Mouse (Mus musculus) hindbrain, embryonic 10.5 days (tissue): Measurements from ENCODE around the gene Soat2. TPM values are rescaled to one million over a fixed set of nuclear protein-coding genes. Genes with fewer than 3 reads are reported as not detected.

Source experiments
- DNase-seq: peaks from one replicate; pipeline ENCODE4 v3.0.0-alpha.2; 2017; ENCODE audit warnings: low spot score
- H3K27ac ChIP-seq: fragments of 300-500 bp; sonication (generic); 2 replicates; pipeline ENCODE4 v1.5.1; 2016; ENCODE audit warnings: mild to moderate bottlenecking, moderate library complexity
- H3K27me3 ChIP-seq: fragments of 300-500 bp; sonication (generic); 2 replicates; pipeline ENCODE4 v1.6.1; 2016; ENCODE audit warnings: mild to moderate bottlenecking; ENCODE audit not compliant: poor library complexity, insufficient read depth, severe bottlenecking
- H3K36me3 ChIP-seq: fragments of 300-500 bp; sonication (generic); 2 replicates; pipeline ENCODE4 v1.6.1; 2016; ENCODE audit warnings: mild to moderate bottlenecking, moderate library complexity
- H3K4me1 ChIP-seq: fragments of 300-500 bp; sonication (generic); replicated peaks from 2 replicates; pipeline ENCODE4 v1.6.1; 2016; ENCODE audit warnings: mild to moderate bottlenecking
- H3K4me3 ChIP-seq: fragments of 300-500 bp; sonication (generic); 2 replicates; pipeline ENCODE4 v1.5.1; 2016; ENCODE audit warnings: mild to moderate bottlenecking, moderate library complexity
- H3K9me3 ChIP-seq: fragments of 300-500 bp; sonication (generic); 2 replicates; pipeline ENCODE4 v1.6.1; 2016; ENCODE audit warnings: mild to moderate bottlenecking, moderate library complexity
- WGBS: fragments of 180-500 bp; shearing (Covaris S2); methylation state at CpG from one replicate; pipeline ENCODE4 v1.1.7; 2016; 5-methylcytosine and 5-hydroxymethylcytosine counted together
- polyA plus RNA-seq: library from polyadenylated mRNA; unstranded; fragments of >200 nt; fragmentation: Nextera tagmentation; extraction: Ambion mirVana; gene quantifications from 2 replicates; pipeline ENCODE4 v1.2.1, GENCODE M21; 2016

The Soat2 gene
- polyA plus RNA-seq, 1 experiment from 2014 or later, result 0.38 TPM

- H3K36me3 ChIP-seq, result peaks cover 84% of the 10 kb centered on the region
Observed at GRCm38 (mm10) chr15:102117461-102118443, 32.6 kb upstream of the Soat2 start.

GRCm38 (mm10) chr15:102118591-102118990 lies 31.7 kb upstream of the Soat2 start:
- Histone ChIP-seq H3K4me1 (peaks cover 26% of the 10 kb centered on the region), H3K27me3 (no peaks in the 10 kb centered on the region), H3K36me3 (peaks cover 90% of the 10 kb centered on the region), H3K9me3 (no peaks in the 10 kb centered on the region), H3K27ac (0 out of 2 replicates have a peak overlapping the region, but pooled peaks have one; percentile 23), H3K4me3 (no peak overlapping the region)
- DNase-seq, result no peak
- WGBS, result 80% methylated on average over 4 of the region's 4 CpGs

More at GRCm38 (mm10) chr15:102117461-102118443, 32.6 kb upstream of the Soat2 start:
- Histone ChIP-seq H3K9me3 (no peaks in the 10 kb centered on the region), H3K27ac (no peak overlapping the region), H3K27me3 (no peaks in the 10 kb centered on the region), H3K4me1 (peaks cover 26% of the 10 kb centered on the region), H3K4me3 (no peak overlapping the region)
- DNase-seq, result peak; percentile 26
- WGBS, result 71% methylated on average over 19 of the region's 19 CpGs

GRCm38 (mm10) chr15:102119121-102119830 lies 31.1 kb upstream of the Soat2 start:
- Histone ChIP-seq H3K4me1 (peaks cover 26% of the 10 kb centered on the region), H3K36me3 (peaks cover 91% of the 10 kb centered on the region), H3K27me3 (no peaks in the 10 kb centered on the region), H3K9me3 (no peaks in the 10 kb centered on the region), H3K27ac (0 out of 2 replicates have a peak overlapping the region, but pooled peaks have one; percentile 23), H3K4me3 (no peak overlapping the region)
- DNase-seq, result no peak
- 77% methylated on average over 8 of the region's 8 CpGs for WGBS

GRCm38 (mm10) chr15:102119831-102120170 lies 30.5 kb upstream of the Soat2 start:
- DNase-seq, result no peak
- Histone ChIP-seq H3K27me3 (no peaks in the 10 kb centered on the region), H3K9me3 (no peaks in the 10 kb centered on the region), H3K36me3 (peaks cover 91% of the 10 kb centered on the region), H3K4me1 (peaks cover 26% of the 10 kb centered on the region), H3K27ac (no peak overlapping the region), H3K4me3 (no peak overlapping the region)
- WGBS, result 71% methylated on average over 2 of the region's 2 CpGs

DNA sequence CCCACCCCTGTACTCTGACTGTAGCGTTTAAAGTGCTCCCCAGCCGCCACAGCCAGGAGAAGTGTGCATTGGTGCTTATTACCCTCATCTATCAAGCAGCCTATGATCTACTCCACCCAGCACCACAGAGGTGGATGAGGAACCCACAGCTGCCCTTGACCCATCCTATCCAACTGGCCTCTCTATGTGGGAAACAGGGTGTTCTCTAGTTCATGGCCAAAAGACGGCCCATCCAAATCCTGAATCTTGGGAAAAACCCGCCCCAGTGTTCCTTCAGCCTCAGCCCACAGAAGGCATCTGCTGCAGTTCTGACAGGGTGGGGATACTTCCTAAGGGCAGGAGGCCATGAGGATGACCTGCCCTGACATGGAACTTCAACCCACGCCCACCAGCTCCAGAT lies 29.8 kb upstream of the Soat2 start:
- DNase-seq, result no peak
- no peaks in the 10 kb centered on the region for H3K9me3 ChIP-seq
- H3K27me3 ChIP-seq, result no peaks in the 10 kb centered on the region
- WGBS, result 86% methylated on average over 5 of the region's 5 CpGs
- H3K36me3 ChIP-seq, result peaks cover 91% of the 10 kb centered on the region
- H3K27ac ChIP-seq, result no peak overlapping the region
- peaks cover 26% of the 10 kb centered on the region for H3K4me1 ChIP-seq
- no peak overlapping the region for H3K4me3 ChIP-seq

DNA sequence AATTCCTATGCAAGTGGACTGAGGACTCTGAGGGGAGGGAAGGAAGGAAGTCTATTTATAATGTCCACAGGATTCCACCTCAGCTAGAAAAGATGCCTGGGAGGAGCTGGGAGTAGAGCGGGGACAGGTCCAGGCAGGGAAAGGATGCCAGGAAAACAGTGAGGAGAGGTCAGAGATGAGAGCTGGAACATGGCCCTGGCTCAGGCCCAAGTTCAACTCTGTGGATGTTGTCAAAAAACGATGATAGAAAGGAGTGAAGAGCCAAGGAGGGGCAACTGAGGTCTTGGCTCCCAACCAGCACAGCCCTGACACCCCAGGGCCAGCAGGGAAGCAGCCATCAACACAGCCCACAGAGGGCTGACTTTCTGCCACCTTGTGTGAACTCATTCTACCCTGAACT lies 24.0 kb upstream of the Soat2 start:
- Histone ChIP-seq H3K27ac (no peak overlapping the region), H3K9me3 (no peaks in the 10 kb centered on the region), H3K4me3 (no peak overlapping the region), H3K27me3 (no peaks in the 10 kb centered on the region), H3K4me1 (no peaks in the 10 kb centered on the region), H3K36me3 (peaks cover 89% of the 10 kb centered on the region)
- WGBS, result 74% methylated on average over 2 of the region's 2 CpGs
- DNase-seq, result no peak

GRCm38 (mm10) chr15:102133314-102133713 lies 17.0 kb upstream of the Soat2 start:
- WGBS, result 85% methylated on average over 9 of the region's 9 CpGs
- Histone ChIP-seq H3K4me3 (no peak overlapping the region), H3K36me3 (peaks cover 50% of the 10 kb centered on the region), H3K27ac (no peak overlapping the region), H3K27me3 (no peaks in the 10 kb centered on the region), H3K9me3 (no peaks in the 10 kb centered on the region), H3K4me1 (peaks cover 24% of the 10 kb centered on the region)
- DNase-seq, result no peak

DNA sequence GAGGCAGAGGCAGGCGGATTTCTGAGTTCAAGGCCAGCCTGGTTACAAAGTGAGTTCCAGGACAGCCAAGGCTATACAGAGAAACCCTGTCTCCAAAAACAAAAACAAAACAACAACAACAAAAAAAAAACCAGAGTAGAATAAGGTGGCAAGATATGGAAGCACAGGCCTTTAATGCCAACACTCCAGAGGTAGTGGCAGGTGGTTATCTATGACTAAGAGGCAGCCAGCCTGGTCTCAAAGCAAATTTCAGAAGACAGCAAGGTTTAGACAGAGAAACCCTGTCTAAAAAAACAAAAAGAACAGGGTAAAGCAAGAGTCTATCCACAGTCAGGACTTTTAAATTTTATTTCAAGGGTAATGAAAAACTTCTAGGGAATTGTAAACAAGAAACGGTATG lies 15.6 kb upstream of the Soat2 start:
- Histone ChIP-seq H3K27me3 (0 out of 2 replicates have a peak, but pooled peaks cover 1% of the 10 kb centered on the region), H3K4me3 (peak overlapping the region; percentile 76; the same call in 1 of the 2 replicates), H3K4me1 (peaks cover 24% of the 10 kb centered on the region), H3K9me3 (no peaks in the 10 kb centered on the region), H3K36me3 (peaks cover 36% of the 10 kb centered on the region), H3K27ac (no peak overlapping the region)
- DNase-seq, result no peak
- WGBS, result 89% methylated on average over 2 of the region's 2 CpGs

DNA sequence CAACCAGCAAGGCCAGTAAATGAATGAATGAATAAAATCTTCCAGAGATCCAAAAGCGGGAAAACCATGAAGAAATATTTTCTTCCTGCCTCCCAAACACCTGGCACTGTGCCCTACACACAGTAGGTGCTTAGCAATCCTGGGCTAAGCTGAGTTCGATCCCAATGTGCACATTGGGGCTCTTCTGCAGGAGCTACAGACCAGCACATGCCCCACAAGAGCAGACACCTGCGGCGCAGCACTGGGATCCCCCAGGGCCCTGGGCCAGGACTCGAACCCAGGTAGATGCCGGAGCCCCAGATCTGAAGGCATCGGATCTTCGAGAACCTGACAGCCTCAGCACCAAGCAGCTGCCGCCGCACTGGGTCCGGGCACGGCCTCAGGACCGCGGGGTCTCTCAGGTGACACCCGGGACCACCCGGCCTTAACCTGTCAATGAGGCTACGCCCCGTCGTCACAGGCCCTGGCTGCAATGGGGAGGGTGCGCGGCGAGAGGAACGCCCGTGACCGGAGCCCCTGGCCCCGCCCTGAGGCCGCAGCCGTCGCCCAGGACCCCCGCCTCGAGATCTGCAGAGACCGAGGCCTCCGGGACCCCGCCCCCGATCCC lies 14.7 kb upstream of the Soat2 start:
- Histone ChIP-seq H3K9me3 (no peaks in the 10 kb centered on the region), H3K4me3 (peak overlapping the region; percentile 76), H3K27me3 (0 out of 2 replicates have a peak, but pooled peaks cover 3% of the 10 kb centered on the region), H3K4me1 (peaks cover 24% of the 10 kb centered on the region), H3K27ac (peak overlapping the region; percentile 91), H3K36me3 (peaks cover 27% of the 10 kb centered on the region)
- 4% methylated on average over 35 of the region's 35 CpGs for WGBS
- DNase-seq, result no peak

- Histone ChIP-seq H3K4me3 (peak within 1 kb of the TSS; percentile 76), H3K36me3 (peaks cover 21% of the 10 kb centered on the region), H3K27me3 (0 out of 2 replicates have a peak, but pooled peaks cover 3% of the 10 kb centered on the region), H3K9me3 (no peaks in the 10 kb centered on the region), H3K4me1 (peaks cover 24% of the 10 kb centered on the region), H3K27ac (peak within 1 kb of the TSS; percentile 91)
- WGBS, result under 1% methylated on average over 50 of the region's 50 CpGs
- DNase-seq, result peak; percentile 97
Observed at GRCm38 (mm10) chr15:102136129-102136758, 14.1 kb upstream of the Soat2 start, which contains the start of gene Spryd3. Spryd3 (minus strand) TSS chr15:102136234.

DNA sequence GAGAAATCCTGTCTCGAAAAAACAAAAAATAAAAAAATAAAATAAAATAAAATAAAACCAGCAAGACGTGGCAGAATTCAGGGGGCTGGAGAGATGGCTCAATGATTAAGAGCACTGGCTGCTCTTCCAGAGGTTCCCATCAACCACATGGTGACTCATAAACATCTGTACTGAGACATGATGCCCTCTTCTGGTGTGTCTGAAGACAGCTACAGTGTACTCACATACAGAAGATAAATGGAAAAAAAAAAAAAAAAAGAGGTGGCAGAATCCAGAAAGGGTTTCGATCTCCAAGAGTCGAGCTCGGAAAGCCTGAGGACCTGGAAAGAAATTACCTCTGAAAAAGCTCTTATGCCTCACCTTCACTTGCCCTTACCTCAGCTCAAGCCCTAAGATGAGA lies 9.2 kb upstream of the Soat2 start:
- Histone ChIP-seq H3K4me3 (no peak overlapping the region), H3K27ac (no peak overlapping the region), H3K4me1 (peaks cover 23% of the 10 kb centered on the region), H3K27me3 (peaks cover 52% of the 10 kb centered on the region), H3K36me3 (no peaks in the 10 kb centered on the region), H3K9me3 (no peaks in the 10 kb centered on the region)
- WGBS, result 92% methylated on average over 5 of the region's 5 CpGs
- DNase-seq, result no peak
